Mouse (Mus musculus) lung, adult 18-20 months (tissue): Measurements from ENCODE around the gene Erf.
"Not testable (repeated sequence)": the region's sequence is repeated elsewhere in the genome, so short reads cannot be mapped to it uniquely, and the experiment has no call there.

Source experiments
- DNase-seq, 2 experiments: peaks; one replicate each; pipeline ENCODE4 v3.0.0; 2022; ENCODE audit warnings: mixed read lengths in 2 of 2

The Erf gene

DNA sequence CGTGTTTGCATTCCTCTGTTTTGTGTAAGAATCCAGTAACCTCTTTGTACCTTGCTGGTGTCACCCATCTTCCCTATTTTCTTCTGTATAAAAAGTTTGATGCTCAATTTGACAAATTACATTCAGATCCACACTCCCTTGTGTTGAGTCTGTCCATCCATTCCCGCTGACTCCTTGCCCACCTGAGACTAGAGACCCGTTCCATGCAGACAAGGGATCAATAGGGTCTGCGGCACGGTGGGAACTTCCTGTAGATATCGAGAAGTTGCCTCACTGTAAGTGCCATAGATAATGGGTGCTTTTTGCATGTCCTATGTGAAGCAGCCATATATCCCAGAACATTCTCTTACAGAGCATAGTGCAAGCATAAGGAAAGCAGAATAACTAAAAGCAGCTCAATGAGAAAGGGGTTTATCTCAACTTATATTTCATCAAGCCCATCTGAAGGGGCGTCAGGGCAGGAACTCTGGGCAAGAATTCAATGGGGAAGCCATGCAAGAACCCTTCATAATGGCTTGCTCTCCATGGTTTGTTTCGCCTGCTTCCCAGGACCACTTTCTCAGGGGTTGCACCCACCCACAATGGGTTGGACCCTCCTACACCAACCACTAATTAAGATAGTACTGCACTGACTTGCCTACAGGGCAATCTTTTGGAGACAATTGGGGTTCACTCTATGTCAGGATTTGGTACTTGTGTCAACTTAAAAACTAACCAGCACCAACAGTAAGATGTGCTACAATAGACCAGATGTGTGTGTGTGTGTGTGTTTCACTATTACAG, 15.8 kb upstream of the Erf start:
- DNase-seq = no peak

DNA sequence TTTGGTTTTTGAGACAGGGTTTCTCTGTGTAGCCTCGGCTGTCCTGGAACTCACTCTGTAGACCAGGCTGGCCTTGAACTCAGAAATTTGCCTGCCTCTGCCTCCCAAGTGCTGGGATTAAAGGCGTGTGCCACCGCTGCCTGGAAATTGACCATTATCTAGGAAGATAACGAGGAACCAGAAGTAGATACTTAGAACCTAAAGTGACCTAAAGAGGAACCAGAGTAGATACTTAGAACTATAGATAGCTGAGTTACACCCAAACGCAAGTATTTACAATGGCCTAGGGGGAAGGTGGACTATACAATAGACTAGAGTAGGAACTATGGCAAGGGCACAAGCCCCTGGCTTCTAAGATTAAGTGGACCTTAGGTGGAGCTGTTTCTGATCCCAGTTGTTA, 15.2 kb upstream of the Erf start:
- DNase-seq = not testable (repeated sequence)

GRCm38 (mm10) chr7:25263968-25264870, 13.7 kb upstream of the Erf start:
- peak in 1 of 2 experiments; percentile 0 for DNase-seq

DNA sequence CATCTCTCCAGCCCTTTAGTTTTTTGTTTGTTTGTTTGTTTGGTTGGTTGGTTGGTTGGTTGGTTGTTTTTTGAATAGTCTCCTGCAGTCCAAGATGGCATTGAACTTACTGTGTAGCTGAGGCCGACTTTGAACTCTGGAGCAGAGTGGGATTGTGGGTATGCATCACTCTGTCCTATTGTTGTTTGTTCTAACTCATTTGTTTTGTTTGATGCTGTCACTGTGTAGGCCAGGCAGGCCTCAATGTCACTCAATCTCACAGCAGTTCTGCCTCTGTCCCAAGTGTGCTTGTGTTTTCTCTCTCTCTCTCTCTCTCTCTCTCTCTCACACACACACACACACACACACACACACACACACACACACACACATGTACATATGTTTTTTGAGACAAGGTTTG, 11.3 kb upstream of the Erf start:
- peak in 1 of 2 experiments; percentile 0 for DNase-seq

GRCm38 (mm10) chr7:25251822-25252221, 1.3 kb upstream of the Erf start:
- DNase-seq = no peak

DNA sequence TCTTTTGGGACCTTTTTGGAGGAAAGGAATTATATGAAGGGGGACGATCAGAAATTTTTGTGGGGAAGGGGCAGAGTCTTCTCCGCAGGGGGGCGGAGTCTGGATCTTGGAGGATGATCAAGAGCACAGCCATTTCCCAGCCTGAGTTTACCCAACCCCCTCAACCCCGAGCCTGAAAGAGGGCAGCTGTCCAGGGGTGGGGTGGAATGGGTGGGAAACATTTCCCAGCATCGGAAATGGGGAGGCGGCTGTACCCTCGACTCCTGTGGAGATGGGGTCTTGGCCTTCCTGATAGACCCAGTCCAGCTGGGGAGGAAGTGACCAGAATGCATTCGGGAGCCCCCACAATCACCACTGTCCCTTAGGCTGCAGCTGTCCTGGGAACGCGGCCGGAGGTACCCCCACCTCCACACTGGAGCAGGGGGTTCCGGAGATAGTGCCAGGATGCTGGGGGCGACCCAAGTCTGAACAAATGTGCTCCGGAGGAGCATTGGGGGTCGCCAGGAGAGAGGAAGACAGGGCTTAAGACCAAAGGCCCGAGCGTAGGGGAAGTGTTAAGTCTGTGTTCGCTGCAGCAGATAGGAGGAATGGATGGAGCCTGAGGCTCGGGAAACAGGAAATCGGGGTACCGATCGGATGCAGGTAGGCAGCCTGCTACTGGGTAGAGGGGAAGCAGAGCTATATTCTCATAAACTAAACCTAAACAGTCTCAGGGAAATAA, 670 bp upstream of the Erf start:
- DNase-seq = peak; percentile 70 to 72

DNA sequence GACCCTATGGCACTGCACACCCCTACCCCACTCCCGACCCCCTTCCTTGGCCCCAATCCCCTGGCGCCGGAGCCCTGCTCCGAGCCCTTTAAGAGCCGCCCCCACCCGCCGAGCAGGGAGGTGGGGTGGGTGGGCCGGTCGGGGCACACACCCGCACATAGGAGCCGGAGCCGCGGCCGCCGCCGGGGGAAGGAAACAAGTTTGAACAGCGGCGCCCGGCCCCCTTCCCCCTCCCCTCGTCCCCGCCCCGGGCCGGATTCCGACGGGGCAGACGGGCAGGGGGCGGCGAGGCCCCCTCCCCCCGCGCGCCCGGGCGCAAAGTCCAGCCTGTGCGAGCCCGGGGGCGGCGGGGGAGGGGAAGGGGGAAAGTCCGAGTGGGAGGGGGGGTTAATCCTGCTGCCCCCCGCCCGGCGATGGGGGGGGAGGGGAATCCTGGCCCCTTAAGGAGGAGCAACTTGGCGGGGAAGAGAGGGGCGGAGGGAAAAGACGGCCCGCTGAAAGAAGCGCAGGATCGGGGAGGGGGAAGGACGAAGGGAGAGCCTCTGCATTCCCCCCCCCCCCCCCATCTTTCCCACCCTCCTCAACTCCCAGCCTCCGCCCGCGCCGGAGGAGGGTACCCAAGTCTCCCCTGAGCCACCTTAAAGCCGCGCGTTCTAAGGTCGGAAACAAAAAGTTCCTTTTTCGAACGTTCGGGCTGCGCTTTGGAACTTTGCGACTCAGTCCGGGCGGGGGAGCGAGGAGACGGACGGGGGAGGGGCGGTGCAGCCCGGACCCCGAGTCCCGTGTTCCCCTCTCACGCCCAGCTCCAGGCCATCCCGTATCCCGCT, 1.0 kb downstream of the Erf start:
- DNase-seq = peak; percentile 77 to 81

- DNase-seq = no peak
These were observed 1.7 kb downstream of the Erf start for GRCm38 (mm10) chr7:25248846-25249313.

DNA sequence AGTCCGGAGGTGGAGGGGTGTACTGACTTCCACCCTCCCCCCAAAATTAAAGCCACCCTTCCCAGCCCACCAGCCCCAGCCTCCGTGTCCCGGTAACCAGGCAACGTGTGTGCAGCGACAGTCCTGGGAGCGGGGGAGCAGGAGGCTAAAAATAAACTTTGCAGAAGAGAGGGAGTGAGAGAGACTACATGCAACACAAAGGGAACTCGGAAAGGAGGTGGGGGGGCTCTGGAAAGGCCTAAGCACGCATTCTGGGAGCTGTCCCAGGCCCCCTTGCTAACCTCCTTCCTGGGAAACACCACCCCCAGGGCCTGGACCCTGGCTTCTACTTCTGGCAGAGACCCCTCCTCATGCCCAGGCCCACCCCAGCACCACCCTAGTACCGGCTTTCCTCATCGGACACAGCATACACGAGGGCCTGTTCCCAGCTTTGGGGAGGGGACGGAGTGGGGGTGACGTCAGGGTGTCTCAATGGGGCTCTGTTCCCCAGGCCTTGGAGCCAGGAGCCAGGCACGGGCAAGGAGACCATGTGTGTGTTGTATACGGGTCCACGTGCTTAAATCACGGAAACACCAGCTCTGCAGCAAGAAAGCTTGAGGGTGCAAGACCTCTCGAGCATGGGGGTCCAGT, 2.4 kb downstream of the Erf start:
- peak; percentile 54 to 62 for DNase-seq

- no peak for DNase-seq
These were observed 3.1 kb downstream of the Erf start for GRCm38 (mm10) chr7:25247498-25247897.

DNA sequence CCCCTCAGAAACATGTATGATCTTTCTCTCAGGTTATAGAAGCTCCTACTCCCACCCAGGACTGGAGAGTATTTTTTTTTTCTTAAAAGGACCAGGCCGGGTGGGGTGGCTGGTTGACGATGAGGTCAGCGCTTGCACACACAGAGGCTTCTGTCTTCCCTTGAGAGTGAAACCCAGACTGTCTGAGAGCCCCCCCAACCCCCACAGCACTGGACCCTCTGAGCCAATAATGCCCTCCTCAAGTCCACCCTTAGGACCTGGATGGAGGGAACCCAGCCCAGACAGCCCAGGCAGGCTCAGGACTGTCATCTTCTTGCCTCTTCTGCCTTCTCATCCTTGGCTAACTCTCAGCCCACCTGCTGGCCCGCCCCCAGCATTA, 3.8 kb downstream of the Erf start:
- no peak for DNase-seq

GRCm38 (mm10) chr7:25246079-25246758, 4.3 kb downstream of the Erf start:
- peak; percentile 68 to 81 for DNase-seq

DNA sequence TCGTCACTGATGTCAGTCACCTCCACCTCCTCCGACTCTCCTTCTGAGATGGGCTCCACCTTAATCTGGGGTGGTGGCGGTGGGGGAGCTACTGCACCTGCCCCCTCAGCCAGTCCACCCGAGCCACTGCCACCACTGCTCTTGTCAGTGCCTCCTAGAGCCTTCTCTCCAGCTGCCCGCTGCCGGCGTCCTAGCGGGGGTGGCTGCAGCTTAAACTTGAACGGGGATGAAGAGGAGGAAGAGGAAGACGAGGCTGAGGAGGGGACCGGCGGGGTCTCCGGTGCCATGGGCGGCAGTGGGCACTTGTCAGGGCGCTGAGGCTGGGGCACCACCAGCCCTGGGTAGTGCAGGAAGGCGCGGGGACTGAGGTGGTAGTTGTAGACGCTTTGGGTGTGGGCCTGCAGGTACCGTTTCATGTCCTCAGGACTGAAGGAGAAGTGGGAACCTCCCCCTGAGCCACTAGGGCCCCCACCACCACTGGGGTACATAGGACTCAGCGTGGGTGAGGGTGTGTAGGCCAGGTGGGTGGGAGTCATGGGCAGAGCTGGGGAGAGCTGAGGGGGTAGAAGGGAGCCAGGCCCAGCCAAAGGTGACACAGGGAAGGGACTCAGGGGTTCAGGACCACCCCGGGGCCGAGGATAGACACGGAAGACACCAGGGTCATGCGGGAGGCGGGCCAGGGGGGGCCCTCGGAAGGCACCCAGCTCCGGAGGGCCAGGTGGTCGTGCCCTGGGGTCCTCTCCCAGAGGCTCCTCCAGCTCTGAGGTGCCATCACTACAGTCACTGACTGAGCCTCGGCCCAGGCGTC, 5.8 kb downstream of the Erf start:
- DNase-seq = no peak

- DNase-seq = no peak
These were observed 7.2 kb downstream of the Erf start for GRCm38 (mm10) chr7:25243361-25243760.

DNA sequence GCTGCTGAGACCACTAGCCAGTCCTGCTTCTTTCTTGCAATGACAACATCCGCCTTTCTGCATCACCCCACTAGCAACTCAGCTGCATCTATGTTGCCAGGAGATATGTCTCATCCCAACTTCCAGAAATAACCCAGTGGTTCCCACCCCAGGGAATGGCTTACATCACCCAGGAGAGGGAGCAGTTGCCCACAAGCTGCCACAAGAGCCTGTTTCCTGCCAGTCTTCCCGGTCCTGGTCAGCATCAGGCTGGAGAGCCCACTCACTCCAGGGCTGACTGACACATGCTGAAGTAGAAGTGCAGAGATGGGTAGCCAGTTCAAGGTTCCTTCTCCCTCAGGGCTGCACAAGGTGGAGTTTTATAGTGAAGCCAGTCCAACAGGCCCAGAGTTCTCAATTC, 9.5 kb downstream of the Erf start:
- DNase-seq = peak; percentile 65 to 72

- no peak for DNase-seq
These were observed 9.9 kb downstream of the Erf start for GRCm38 (mm10) chr7:25240631-25241030.

DNA sequence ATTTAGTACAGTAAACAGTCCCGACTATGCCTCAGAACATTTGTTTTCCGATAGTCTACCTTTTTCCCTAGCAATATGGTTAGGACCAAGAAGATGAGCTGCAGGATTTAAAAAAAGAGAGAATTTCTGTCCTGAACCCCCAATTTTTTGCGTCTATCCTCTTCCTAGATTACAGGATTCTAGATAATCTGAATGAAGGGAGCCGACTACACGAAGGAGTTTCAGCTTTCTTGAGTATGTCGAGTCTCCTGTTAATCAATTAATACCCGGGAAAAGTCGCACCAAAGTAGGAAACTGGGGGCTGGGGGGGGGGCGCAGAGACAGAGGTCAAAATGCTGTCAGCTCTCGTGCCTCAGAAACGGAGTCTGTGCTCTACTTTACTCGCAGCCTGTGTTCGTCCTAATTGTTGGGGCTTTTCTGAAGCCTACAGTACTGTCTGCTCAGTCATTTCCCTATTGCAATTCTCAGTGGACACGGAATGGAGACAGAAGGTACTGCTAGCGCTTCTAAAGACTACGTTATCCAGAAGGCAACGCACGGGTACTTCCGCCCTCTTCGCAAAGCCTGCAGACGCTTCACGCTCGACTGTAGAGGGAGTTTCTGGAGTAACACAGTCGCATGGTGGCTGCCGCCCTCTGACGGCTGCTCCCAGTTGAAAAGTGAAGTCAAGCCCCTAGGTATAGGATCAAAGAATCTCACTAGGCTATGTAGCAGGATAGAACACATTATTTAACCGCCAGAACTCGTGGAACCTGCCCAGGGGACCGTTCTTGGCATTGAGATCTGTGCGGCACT, 11.5 kb downstream of the Erf start:
- peak; percentile 92 to 94 for DNase-seq

- peak; percentile 95 to 96 for DNase-seq
These were observed 12.4 kb downstream of the Erf start for GRCm38 (mm10) chr7:25238015-25238706.
